Mouse (Mus musculus) liver, embryonic 14.5 days (tissue): Measurements from ENCODE around the gene Camsap3. TPM values are rescaled to one million over a fixed set of nuclear protein-coding genes. Genes with fewer than 3 reads are reported as not detected.

Experiments
- ATAC-seq: fragments of 200-750 bp; cut with Nextera tagmentation; 2 replicates; pipeline ENCODE4 v1.8.0; 2017; ENCODE audit warnings: moderate number of reproducible peaks, mild to moderate bottlenecking, moderate library complexity; ENCODE audit not compliant: insufficient read depth
- DNase-seq, 3 experiments: peaks; one replicate each; pipeline ENCODE4 v3.0.0-alpha.2; 2012 to 2013; ENCODE audit warnings: low read depth in 3 of 3, low spot score in 3 of 3
- H3K27ac ChIP-seq: fragments of 300-500 bp; sonication (generic); 2 replicates; pipeline ENCODE4 v1.5.1; 2014; ENCODE audit warnings: moderate library complexity, mild to moderate bottlenecking, control low read depth, inconsistent platforms
- H3K27me3 ChIP-seq: fragments of 300-500 bp; sonication (generic); 2 replicates; pipeline ENCODE4 v1.6.1; 2014; ENCODE audit warnings: mild to moderate bottlenecking, low read length, moderate library complexity; ENCODE audit not compliant: control insufficient read depth, insufficient read depth
- H3K36me3 ChIP-seq: fragments of 300-500 bp; sonication (generic); replicated peaks from 2 replicates; pipeline ENCODE4 v1.6.1; 2014; ENCODE audit warnings: low read depth; ENCODE audit not compliant: control insufficient read depth, insufficient read depth
- H3K4me1 ChIP-seq, 2 experiments: fragments of 200-500 bp in 1 of 2; fragments of 300-500 bp in 1 of 2; sonication (generic) in 1 of 2; replicated peaks; 2 replicates each; pipeline ENCODE4 v1.6.1; 2012 to 2014; ENCODE audit warnings: antibody characterized with exemption in 1 of 2, inconsistent platforms in 1 of 2, low read length in 1 of 2; ENCODE audit not compliant: control insufficient read depth in 2 of 2, insufficient read depth in 2 of 2
- H3K4me2 ChIP-seq: fragments of 300-500 bp; sonication (generic); 2 replicates; pipeline ENCODE4 v1.6.1; 2014; ENCODE audit warnings: low read depth, mild to moderate bottlenecking, control low read depth, moderate library complexity
- H3K4me3 ChIP-seq, 2 experiments: fragments of 200-500 bp in 1 of 2; fragments of 300-500 bp in 1 of 2; sonication (generic) in 1 of 2; 2 replicates each; pipeline ENCODE4 v1.5.1; 2012 to 2014; ENCODE audit warnings: low read depth in 2 of 2, low read length in 2 of 2, mild to moderate bottlenecking in 2 of 2, control low read depth in 1 of 2, inconsistent platforms in 1 of 2, moderate library complexity in 1 of 2; ENCODE audit not compliant: insufficient read depth in 1 of 2
- H3K9ac ChIP-seq: fragments of 300-500 bp; sonication (generic); replicated peaks from 2 replicates; pipeline ENCODE4 v1.6.1; 2014; ENCODE audit warnings: mild to moderate bottlenecking, control low read depth, moderate library complexity
- H3K9me3 ChIP-seq: fragments of 300-500 bp; sonication (generic); 2 replicates; pipeline ENCODE4 v1.6.1; 2016; ENCODE audit warnings: low read length, mixed read lengths; ENCODE audit not compliant: control insufficient read depth
- CTCF ChIP-seq: IDR thresholded peaks from 2 replicates; pipeline ENCODE4 v1.5.1; 2016; ENCODE audit warnings: antibody characterized with exemption, low read depth, control low read depth
- EP300 ChIP-seq: IDR thresholded peaks from 2 replicates; pipeline ENCODE4 v1.6.1; 2016; ENCODE audit warnings: antibody characterized with exemption, low read depth
- WGBS: fragments of 180-500 bp; shearing (Covaris S2); extraction: QIAGEN DNeasy Blood & Tissue Kit; methylation state at CpG from one replicate; pipeline ENCODE4 v1.1.7; 2014; ENCODE audit not compliant: insufficient replicate concordance; 5-methylcytosine and 5-hydroxymethylcytosine counted together
- polyA plus RNA-seq, 2 experiments: library from polyadenylated mRNA; depleted of rRNA in 1 of 2; stranded (reverse) in 1 of 2; unstranded in 1 of 2; fragments of >200 nt; fragmentation: Nextera tagmentation in 1 of 2; extraction: Ambion mirVana in 1 of 2; gene quantifications; 2 replicates each; pipeline versions ENCODE4 v1.2.1 to v1.2.3; 2012 to 2014

The Camsap3 gene
- polyA plus RNA-seq, 2 experiments = 1.7 to 2.2 TPM

- Histone ChIP-seq H3K9me3 (no peaks in the 10 kb centered on the region), H3K4me2 (no peak overlapping the region), H3K4me1 (peaks cover 9 to 17% of the 10 kb centered on the region in 2 experiments; a peak in 3 of 4 replicates), H3K9ac (no peak overlapping the region), H3K36me3 (no peaks in the 10 kb centered on the region), H3K27me3 (no peaks in the 10 kb centered on the region; the same call in 1 of the 2 replicates), H3K4me3 (no peak overlapping the region), H3K27ac (no peak overlapping the region)
- no peak for TF ChIP-seq CTCF
- no peak for TF ChIP-seq EP300
- ATAC-seq = no peak
- DNase-seq = no peak
- WGBS = 19% methylated on average over 5 of the region's 5 CpGs
Measured at GRCm38 (mm10) chr8:3626971-3627370, 39.9 kb downstream of the Camsap3 start.

GRCm38 (mm10) chr8:3628014-3628413 is 40.9 kb downstream of the Camsap3 start:
- TF ChIP-seq CTCF (peak; percentile 62), EP300 (no peak)

GRCm38 (mm10) chr8:3630647-3631477 is 43.8 kb downstream of the Camsap3 start, which contains the start of gene Stxbp2:
Stxbp2 (plus strand) TSS chr8:3630955.
- no peaks in the 10 kb centered on the region; the same call in 1 of the 2 replicates for H3K27me3 ChIP-seq
- peaks cover 3% of the 10 kb centered on the region for H3K36me3 ChIP-seq
- no peak for TF ChIP-seq EP300
- TF ChIP-seq CTCF = peak; percentile 27; the same call in 1 of the 2 replicates
- H3K9me3 ChIP-seq = no peaks in the 10 kb centered on the region
- DNase-seq (peak; percentile 66 to 75 (median 71)), ATAC-seq (peak; percentile 90)
- peaks cover 12 to 16% of the 10 kb centered on the region in 2 experiments; a peak in 3 of 4 replicates for H3K4me1 ChIP-seq
- H3K4me3 ChIP-seq = peak within 1 kb of the TSS; percentile 69 to 89
- peak within 1 kb of the TSS; percentile 83 for H3K4me2 ChIP-seq
- WGBS = 5% methylated on average over 47 of the region's 47 CpGs
- H3K9ac ChIP-seq = peak within 1 kb of the TSS; percentile 63
- no peak within 1 kb of the TSS for H3K27ac ChIP-seq

More at GRCm38 (mm10) chr8:3628014-3628413, 40.9 kb downstream of the Camsap3 start:
- Histone ChIP-seq H3K9ac (no peak overlapping the region), H3K4me1 (peaks cover 12 to 16% of the 10 kb centered on the region in 2 experiments; a peak in 3 of 4 replicates), H3K36me3 (no peaks in the 10 kb centered on the region), H3K4me2 (no peak overlapping the region), H3K9me3 (no peaks in the 10 kb centered on the region), H3K27me3 (no peaks in the 10 kb centered on the region; the same call in 1 of the 2 replicates), H3K4me3 (no peak overlapping the region), H3K27ac (no peak overlapping the region)
- DNase-seq (no peak), ATAC-seq (no peak)
- WGBS = 35% methylated on average over 5 of the region's 5 CpGs

- peak; percentile 41 to 55 (median 43) for DNase-seq
- Histone ChIP-seq H3K9ac (peak overlapping the region; percentile 63), H3K4me2 (peak overlapping the region; percentile 83), H3K4me1 (peaks cover 12 to 16% of the 10 kb centered on the region in 2 experiments; a peak in 3 of 4 replicates), H3K27ac (no peak overlapping the region), H3K4me3 (peak overlapping the region; percentile 69 to 89), H3K27me3 (no peaks in the 10 kb centered on the region; the same call in 1 of the 2 replicates), H3K36me3 (peaks cover 3% of the 10 kb centered on the region), H3K9me3 (no peaks in the 10 kb centered on the region)
- ATAC-seq = peak; percentile 51
- WGBS = 2% methylated on average over 8 of the region's 8 CpGs
- TF ChIP-seq CTCF (no peak), EP300 (no peak)
Measured at GRCm38 (mm10) chr8:3631478-3631875, 44.4 kb downstream of the Camsap3 start.

- peak; percentile 73 for ATAC-seq
- H3K9ac ChIP-seq = no peak overlapping the region
- 9% methylated on average over 5 of the region's 5 CpGs for WGBS
- peak in 2 of 3 experiments; percentile 47 to 56 for DNase-seq
- TF ChIP-seq CTCF = peak; percentile 69
- TF ChIP-seq EP300 = no peak
- H3K4me3 ChIP-seq = no peak overlapping the region
- peaks cover 5% of the 10 kb centered on the region; the same call in 1 of the 2 replicates for H3K36me3 ChIP-seq
- no peak overlapping the region for H3K4me2 ChIP-seq
- H3K9me3 ChIP-seq = no peaks in the 10 kb centered on the region
- peaks cover 0 to 6% of the 10 kb centered on the region in 2 experiments; a peak in 2 of 4 replicates for H3K4me1 ChIP-seq
- H3K27ac ChIP-seq = no peak overlapping the region
- H3K27me3 ChIP-seq = no peaks in the 10 kb centered on the region
Measured at GRCm38 (mm10) chr8:3645804-3646203, 58.7 kb downstream of the Camsap3 start.
